Mouse (Mus musculus): Measurements from ENCODE around the gene Pank1. TPM values are rescaled to one million over a fixed set of nuclear protein-coding genes. Genes with fewer than 3 reads are reported as not detected.

The Pank1 gene
- polyA plus RNA-seq (2014; fragmentation: Illumina TruSeq; extraction: RNeasy Lipid Tissue Mini Kit (QIAGEN cat#74804); ENCODE audit: low read depth, low replicate concordance): 53.6 TPM

DNA sequence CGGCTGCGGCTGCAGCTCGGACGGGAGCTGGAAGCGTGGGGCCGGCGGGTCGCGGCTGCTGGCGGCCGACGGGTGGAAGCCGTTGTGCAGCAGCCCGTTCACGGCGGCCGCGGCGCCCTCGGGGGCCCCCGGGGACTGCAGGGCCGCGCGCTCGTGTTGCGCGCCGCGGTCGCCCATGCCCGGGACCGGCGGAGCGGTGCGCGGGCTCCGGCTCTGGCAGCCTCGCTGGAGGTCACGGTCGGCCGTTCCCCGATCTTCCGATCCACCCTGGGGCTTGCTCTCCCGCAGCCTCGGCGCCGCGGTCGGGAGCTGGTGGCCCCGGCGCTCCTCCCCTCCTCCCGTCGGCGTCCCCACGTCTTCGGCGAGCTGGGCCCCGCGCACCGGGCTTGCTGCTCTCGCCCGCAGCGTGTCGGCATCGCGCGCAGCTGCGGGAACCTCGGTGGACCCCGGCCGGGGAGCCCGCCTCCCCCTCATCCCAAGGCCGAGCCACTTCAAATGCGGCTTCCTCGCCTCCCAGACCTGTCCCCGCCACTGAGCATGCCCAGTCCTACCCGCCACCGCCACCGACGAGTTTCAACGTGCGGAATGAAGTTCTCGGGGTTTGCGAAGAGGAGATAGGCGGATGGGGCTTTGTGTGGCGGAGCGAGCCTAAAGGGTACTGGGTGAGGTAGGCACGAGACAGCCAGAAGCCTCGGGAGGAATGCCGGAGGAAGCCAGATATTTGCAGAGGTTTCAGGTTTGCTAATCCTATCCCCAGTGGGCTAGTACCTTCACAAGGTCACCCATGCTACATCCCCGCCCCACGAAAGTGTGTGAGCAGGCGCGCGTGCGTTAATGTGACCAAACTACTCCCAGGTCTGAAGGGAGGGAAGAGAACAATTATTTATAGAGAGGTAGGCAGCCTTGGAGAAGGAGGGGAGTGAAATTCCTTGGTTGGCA is at the start of gene Pank1:
Gene Pank1, minus strand, starts transcription at position 853 of the 939 bp plus-strand sequence.

DNA sequence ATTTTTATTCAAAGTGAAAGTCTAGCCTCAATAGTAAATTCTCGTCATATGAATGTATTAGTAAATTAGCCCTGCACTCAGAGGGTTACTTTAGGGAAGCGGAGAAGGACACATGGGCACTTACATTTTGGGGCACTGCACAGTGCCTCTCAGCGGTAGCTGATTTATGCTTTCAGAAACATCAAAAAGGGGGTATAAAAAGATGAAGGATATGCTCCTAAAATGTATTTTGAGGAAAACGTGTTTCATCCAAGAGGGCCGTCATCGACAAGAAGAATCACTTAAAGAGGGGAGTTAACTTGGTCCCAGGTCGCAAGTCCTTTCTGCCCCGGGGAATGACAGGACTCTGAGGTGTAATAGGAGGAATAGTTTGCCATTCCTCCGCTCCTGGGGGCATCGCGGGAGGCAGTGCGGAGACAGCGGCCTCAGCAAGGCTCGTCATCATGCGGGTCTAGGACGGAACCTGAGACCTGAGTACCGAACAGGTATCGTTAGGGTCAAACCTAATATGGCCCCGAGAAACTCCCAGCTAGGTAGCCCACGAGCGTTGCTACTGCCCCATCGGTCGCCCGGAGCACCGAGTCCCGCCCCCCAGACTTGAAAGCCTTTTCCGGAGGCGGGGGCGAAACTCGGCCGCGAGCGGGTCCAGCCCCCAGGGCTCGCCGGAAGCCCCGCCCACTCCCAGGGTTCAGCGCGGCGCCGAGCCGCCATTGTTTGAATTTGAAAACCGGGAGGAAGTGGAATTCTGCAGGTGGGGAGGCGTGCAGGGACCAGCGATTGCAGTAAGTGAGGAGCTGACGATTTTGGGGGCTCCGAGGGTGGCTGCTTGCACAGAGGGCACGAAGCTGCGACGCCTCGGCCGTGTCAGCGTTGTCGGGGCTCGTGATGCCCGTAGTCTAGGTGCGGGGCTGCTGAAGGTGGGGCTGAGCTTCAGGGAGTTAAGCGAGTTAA is 42.7 kb upstream of the Pank1 start, which contains the start of gene Kif20b:
Gene Kif20b, plus strand, starts transcription at position 710 of the 951 bp plus-strand sequence.

Other genes starting within 250 kb of the Pank1 start
- 0.13 TPM for gene Ifit1bl2, start 238.7 kb downstream of the Pank1 start, polyA plus RNA-seq (2014; fragmentation: Illumina TruSeq; extraction: RNeasy Lipid Tissue Mini Kit (QIAGEN cat#74804); ENCODE audit: low read depth, low replicate concordance)
- gene Ifit1, start 238.6 kb downstream of the Pank1 start, polyA plus RNA-seq (2014; fragmentation: Illumina TruSeq; extraction: RNeasy Lipid Tissue Mini Kit (QIAGEN cat#74804); ENCODE audit: low read depth, low replicate concordance): 0.57 TPM
- gene Slc16a12, start 132.2 kb downstream of the Pank1 start, polyA plus RNA-seq (2014; fragmentation: Illumina TruSeq; extraction: RNeasy Lipid Tissue Mini Kit (QIAGEN cat#74804); ENCODE audit: low read depth, low replicate concordance): 0.70 TPM
- gene Kif20b, start 42.9 kb upstream of the Pank1 start, polyA plus RNA-seq (2014; fragmentation: Illumina TruSeq; extraction: RNeasy Lipid Tissue Mini Kit (QIAGEN cat#74804); ENCODE audit: low read depth, low replicate concordance): 102 TPM